Mouse (Mus musculus): ENCODE results near the gene Dnajc8. TPM values are rescaled to one million over a fixed set of nuclear protein-coding genes. Genes with fewer than 3 reads are reported as not detected.
A peak's percentile ranks its signal among the peaks of the same experiment; 100 is the strongest.

Gene Dnajc8
- polyA plus RNA-seq, 1 experiment: 173 TPM

- H3K4me1 ChIP-seq (ENCODE audit: control insufficient read depth, insufficient read depth, low read length): peaks cover 7% of the 10 kb centered on the region
- H3K27ac ChIP-seq (ENCODE audit: control insufficient read depth, insufficient read depth, low read depth, low read length, poor library complexity): peak within 1 kb of the TSS; percentile 78
- 0% methylated on average over 32 of the region's 32 CpGs for WGBS
- TF ChIP-seq POLR2A (IDR thresholded peaks at IDR 0.05; ENCODE audit: borderline replicate concordance, control insufficient read depth, low read depth, low read length) (peak; percentile 99), CTCF (IDR thresholded peaks at IDR 0.05; ENCODE audit: control insufficient read depth, insufficient read depth, low read length) (no peak)
- peak within 1 kb of the TSS; percentile 76 for H3K4me3 ChIP-seq (replicated peaks; ENCODE audit: control insufficient read depth, low read depth, low read length)
These were observed 25.0 kb upstream of the Dnajc8 start, which contains the start of gene Sesn2 for GRCm38 (mm10) chr4:132510352-132510798. Sesn2 (minus strand) TSS chr4:132510501.

GRCm38 (mm10) chr4:132512080-132512479 lies 23.3 kb upstream of the Dnajc8 start:
- TF ChIP-seq CTCF (IDR thresholded peaks at IDR 0.05; ENCODE audit: control insufficient read depth, insufficient read depth, low read length) (no peak), POLR2A (IDR thresholded peaks at IDR 0.05; ENCODE audit: borderline replicate concordance, control insufficient read depth, low read depth, low read length) (no peak)
- WGBS: 69% methylated on average over 3 of the region's 3 CpGs
- peaks cover 5% of the 10 kb centered on the region for H3K4me1 ChIP-seq (ENCODE audit: control insufficient read depth, insufficient read depth, low read length)
- no peak overlapping the region for H3K4me3 ChIP-seq (replicated peaks; ENCODE audit: control insufficient read depth, low read depth, low read length)
- peak overlapping the region; percentile 73 for H3K27ac ChIP-seq (ENCODE audit: control insufficient read depth, insufficient read depth, low read depth, low read length, poor library complexity)

- 52% methylated on average over 14 of the region's 14 CpGs for WGBS
- no peak overlapping the region for H3K4me3 ChIP-seq (replicated peaks; ENCODE audit: control insufficient read depth, low read depth, low read length)
- H3K27ac ChIP-seq (ENCODE audit: control insufficient read depth, insufficient read depth, low read depth, low read length, poor library complexity): peak overlapping the region; percentile 62
- peaks cover 5% of the 10 kb centered on the region for H3K4me1 ChIP-seq (ENCODE audit: control insufficient read depth, insufficient read depth, low read length)
- TF ChIP-seq CTCF (IDR thresholded peaks at IDR 0.05; ENCODE audit: control insufficient read depth, insufficient read depth, low read length) (no peak), POLR2A (IDR thresholded peaks at IDR 0.05; ENCODE audit: borderline replicate concordance, control insufficient read depth, low read depth, low read length) (no peak)
These were observed 21.7 kb upstream of the Dnajc8 start for GRCm38 (mm10) chr4:132513395-132514273.

DNA sequence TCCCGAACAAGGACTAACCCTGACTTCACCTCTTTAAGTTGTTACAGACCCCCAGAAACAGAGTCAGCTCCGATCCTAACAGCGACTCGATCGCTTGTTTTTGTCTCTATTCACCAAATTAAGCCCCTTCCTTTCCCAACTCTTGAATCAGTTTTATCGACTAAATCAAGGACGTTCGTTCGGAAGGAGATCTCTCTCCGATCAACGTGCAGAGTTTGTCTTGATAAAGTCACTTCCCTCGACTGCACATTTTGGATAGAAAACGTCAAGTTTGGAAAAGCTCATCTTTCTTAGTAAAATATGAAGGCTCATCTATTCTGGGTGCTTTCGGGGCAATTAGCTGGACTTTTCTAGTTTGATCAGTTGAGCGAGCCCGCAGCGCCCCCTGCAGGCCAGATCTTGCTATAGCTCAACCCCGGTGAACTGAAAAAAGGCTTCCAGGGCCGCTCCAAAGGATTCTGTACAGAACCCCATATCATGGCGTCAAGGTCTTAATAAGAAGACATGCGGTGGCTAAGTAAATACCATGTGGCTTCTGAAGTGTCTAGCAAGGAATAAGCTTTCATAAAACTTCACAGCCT lies 20.7 kb upstream of the Dnajc8 start:
- Histone ChIP-seq H3K4me3 (replicated peaks; ENCODE audit: control insufficient read depth, low read depth, low read length) (peak overlapping the region; percentile 78), H3K4me1 (ENCODE audit: control insufficient read depth, insufficient read depth, low read length) (peaks cover 5% of the 10 kb centered on the region), H3K27ac (ENCODE audit: control insufficient read depth, insufficient read depth, low read depth, low read length, poor library complexity) (no peak overlapping the region; the same call in 1 of the 2 replicates)
- TF ChIP-seq POLR2A (IDR thresholded peaks at IDR 0.05; ENCODE audit: borderline replicate concordance, control insufficient read depth, low read depth, low read length): no peak
- TF ChIP-seq CTCF (IDR thresholded peaks at IDR 0.05; ENCODE audit: control insufficient read depth, insufficient read depth, low read length): peak; percentile 85
- WGBS: 1% methylated on average over 21 of the region's 21 CpGs

DNA sequence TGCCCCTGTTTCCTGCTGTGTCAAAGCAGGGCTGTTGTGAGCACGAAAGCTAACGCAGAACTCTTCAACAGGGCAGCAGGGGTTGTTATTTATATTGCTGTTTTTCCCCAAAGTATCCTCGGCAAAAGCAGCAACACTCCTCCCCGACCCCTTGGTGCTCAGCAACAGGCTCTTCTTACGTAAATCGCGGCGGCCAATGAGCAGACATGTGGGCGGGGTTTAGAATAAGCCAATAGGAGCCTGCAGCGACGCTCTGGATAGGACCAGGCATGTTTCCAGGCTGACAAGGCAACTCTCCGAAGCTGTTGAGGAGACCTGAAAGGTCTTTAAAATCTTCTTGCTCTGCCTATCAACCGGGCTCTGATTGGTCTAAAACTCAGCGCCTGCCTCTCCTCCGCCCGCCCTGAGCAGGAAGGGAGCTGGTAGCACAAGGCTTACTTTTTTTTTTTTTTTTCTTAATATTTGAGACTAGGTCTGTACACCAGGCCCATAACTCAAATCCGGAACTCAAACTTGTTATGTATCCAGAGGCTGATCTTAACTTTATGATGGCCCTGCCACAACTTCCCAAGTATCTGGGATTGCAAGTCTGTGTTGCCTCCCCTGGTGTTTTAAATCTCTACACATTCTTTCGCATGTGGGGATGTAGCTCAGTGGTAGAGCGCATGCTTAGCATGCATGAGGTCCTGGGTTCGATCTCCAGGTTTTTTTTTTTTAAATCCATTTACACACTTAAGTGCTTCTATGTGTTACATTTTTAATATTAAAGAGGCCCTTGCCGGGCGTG lies 19.8 kb upstream of the Dnajc8 start:
- no peak; the same call in 1 of the 2 replicates for TF ChIP-seq POLR2A (IDR thresholded peaks at IDR 0.05; ENCODE audit: borderline replicate concordance, control insufficient read depth, low read depth, low read length)
- TF ChIP-seq CTCF (IDR thresholded peaks at IDR 0.05; ENCODE audit: control insufficient read depth, insufficient read depth, low read length): no peak
- 18% methylated on average over 22 of the region's 22 CpGs for WGBS
- peaks cover 5% of the 10 kb centered on the region for H3K4me1 ChIP-seq (ENCODE audit: control insufficient read depth, insufficient read depth, low read length)
- H3K4me3 ChIP-seq (replicated peaks; ENCODE audit: control insufficient read depth, low read depth, low read length): peak overlapping the region; percentile 78
- H3K27ac ChIP-seq (ENCODE audit: control insufficient read depth, insufficient read depth, low read depth, low read length, poor library complexity): peak overlapping the region; percentile 63

DNA sequence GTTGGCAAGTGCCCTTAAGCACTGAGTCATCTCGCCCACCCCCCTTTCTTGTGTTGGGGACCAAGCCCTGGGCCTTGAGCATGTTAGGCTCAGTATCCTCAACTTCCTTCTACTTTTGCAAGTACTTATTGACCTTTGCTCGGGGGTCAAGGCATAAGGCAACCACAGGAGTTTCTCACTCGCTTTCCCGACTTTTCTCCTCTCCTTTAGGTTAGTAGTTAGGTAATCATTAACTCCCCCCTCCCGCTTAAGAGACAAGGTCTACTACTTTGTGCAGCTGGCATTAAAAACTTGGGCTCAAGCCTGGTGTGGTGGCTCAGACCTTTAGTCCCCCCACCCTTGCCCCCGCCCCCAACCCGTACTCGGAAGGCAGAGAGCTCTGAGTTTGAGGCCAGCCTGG lies 17.3 kb upstream of the Dnajc8 start:
- TF ChIP-seq POLR2A (IDR thresholded peaks at IDR 0.05; ENCODE audit: borderline replicate concordance, control insufficient read depth, low read depth, low read length) (no peak), CTCF (IDR thresholded peaks at IDR 0.05; ENCODE audit: control insufficient read depth, insufficient read depth, low read length) (no peak)
- H3K27ac ChIP-seq (ENCODE audit: control insufficient read depth, insufficient read depth, low read depth, low read length, poor library complexity): no peak overlapping the region
- WGBS: 73% methylated on average over 8 of the region's 8 CpGs

GRCm38 (mm10) chr4:132519188-132519587 lies 16.2 kb upstream of the Dnajc8 start:
- H3K4me1 ChIP-seq (ENCODE audit: control insufficient read depth, insufficient read depth, low read length): no peaks in the 10 kb centered on the region
- H3K27ac ChIP-seq (ENCODE audit: control insufficient read depth, insufficient read depth, low read depth, low read length, poor library complexity): no peak overlapping the region
- no peak for TF ChIP-seq POLR2A (IDR thresholded peaks at IDR 0.05; ENCODE audit: borderline replicate concordance, control insufficient read depth, low read depth, low read length)
- TF ChIP-seq CTCF (IDR thresholded peaks at IDR 0.05; ENCODE audit: control insufficient read depth, insufficient read depth, low read length): no peak
- no peak overlapping the region for H3K4me3 ChIP-seq (replicated peaks; ENCODE audit: control insufficient read depth, low read depth, low read length)
- WGBS: 80% methylated on average over 3 of the region's 3 CpGs

More for the DNA sequence above, 17.3 kb upstream of the Dnajc8 start:
- H3K4me3 ChIP-seq (replicated peaks; ENCODE audit: control insufficient read depth, low read depth, low read length): no peak overlapping the region
- H3K4me1 ChIP-seq (ENCODE audit: control insufficient read depth, insufficient read depth, low read length): peaks cover 5% of the 10 kb centered on the region

All from bone marrow, adult 2 months (tissue).